Mouse (Mus musculus) brain, embryonic 14.5 days (tissue): ENCODE measurements at regions not wholly inside any gene's neighbourhood (a gene's known extent, or its start where the extent isn't known, plus 50 kb on each side); places are given as distances from the start of the nearest gene placed in this dataset.

Source experiments
- CTCF ChIP-seq: fragments of 200-500 bp; IDR thresholded peaks from 2 replicates; pipeline ENCODE4 v1.5.1; 2012; ENCODE audit warnings: inconsistent platforms, mild to moderate bottlenecking, moderate library complexity, borderline replicate concordance; ENCODE audit not compliant: insufficient read depth, insufficient read length; ENCODE audit errors: extremely low read depth
- POLR2A ChIP-seq: fragments of 200-500 bp; IDR thresholded peaks from 2 replicates; pipeline ENCODE4 v1.6.1; 2012; ENCODE audit warnings: mild to moderate bottlenecking, inconsistent platforms, borderline replicate concordance; ENCODE audit not compliant: poor library complexity, insufficient read depth, insufficient read length, severe bottlenecking; ENCODE audit errors: extremely low read depth

GRCm38 (mm10) chr12:54577235-54577634, 79.1 kb downstream of the Sptssa start:
- TF ChIP-seq CTCF (no peak), POLR2A (no peak)
